Mouse (Mus musculus) embryonic facial prominence, embryonic 14.5 days (tissue): ENCODE data around the gene Elp5. TPM values are rescaled to one million over a fixed set of nuclear protein-coding genes. Genes with fewer than 3 reads are reported as not detected.
"Not testable (repeated sequence)": the region's sequence is repeated elsewhere in the genome, so short reads cannot be mapped to it uniquely, and the experiment has no call there.

Source experiments
- ATAC-seq: fragments of 200-750 bp; cut with Nextera tagmentation; 2 replicates; pipeline ENCODE4 v1.8.0; 2017; ENCODE audit warnings: low read depth, moderate number of reproducible peaks, moderate TSS enrichment
- DNase-seq: peaks from one replicate; pipeline ENCODE4 v3.0.0-alpha.2; 2015; ENCODE audit warnings: low spot score
- H3K27ac ChIP-seq: fragments of 300-500 bp; sonication (generic); replicated peaks from 2 replicates; pipeline ENCODE4 v1.5.1; 2014; ENCODE audit warnings: low read depth, mild to moderate bottlenecking, low read length, moderate library complexity
- H3K27me3 ChIP-seq: fragments of 300-500 bp; sonication (generic); replicated peaks from 2 replicates; pipeline ENCODE4 v1.6.1; 2014; ENCODE audit warnings: low read length; ENCODE audit not compliant: control insufficient read depth, insufficient read depth
- H3K36me3 ChIP-seq: fragments of 300-500 bp; sonication (generic); 2 replicates; pipeline ENCODE4 v1.6.1; 2014; ENCODE audit warnings: low read length, mixed read lengths; ENCODE audit not compliant: control insufficient read depth, insufficient read depth
- H3K4me1 ChIP-seq: fragments of 300-500 bp; sonication (generic); 2 replicates; pipeline ENCODE4 v1.6.1; 2014; ENCODE audit warnings: antibody characterized with exemption, low read length; ENCODE audit not compliant: control insufficient read depth, insufficient read depth
- H3K4me2 ChIP-seq: fragments of 300-500 bp; sonication (generic); 2 replicates; pipeline ENCODE4 v1.6.1; 2014; ENCODE audit warnings: low read depth, mild to moderate bottlenecking, low read length, moderate library complexity, mixed read lengths
- H3K4me3 ChIP-seq: fragments of 300-500 bp; sonication (generic); 2 replicates; pipeline ENCODE4 v1.5.1; 2014; ENCODE audit warnings: low read depth, mild to moderate bottlenecking, low read length
- H3K9ac ChIP-seq: fragments of 300-500 bp; sonication (generic); 2 replicates; pipeline ENCODE4 v1.6.1; 2014; ENCODE audit warnings: low read depth, mild to moderate bottlenecking, low read length, moderate library complexity, mixed read lengths
- H3K9me3 ChIP-seq: fragments of 300-500 bp; sonication (generic); 2 replicates; pipeline ENCODE4 v1.6.1; 2016; ENCODE audit warnings: low read length; ENCODE audit not compliant: control insufficient read depth
- WGBS: fragments of 180-500 bp; shearing (Covaris S2); extraction: QIAGEN DNeasy Blood & Tissue Kit; methylation state at CpG from one replicate; pipeline ENCODE4 v1.1.7; 2014; 5-methylcytosine and 5-hydroxymethylcytosine counted together
- polyA plus RNA-seq: library from polyadenylated mRNA; unstranded; fragments of >200 nt; fragmentation: Nextera tagmentation; extraction: Ambion mirVana; gene quantifications from 2 replicates; pipeline ENCODE4 v1.2.1, GENCODE M21; 2014

Gene Elp5
- polyA plus RNA-seq, 1 experiment from 2014 or later = 109 TPM

DNA sequence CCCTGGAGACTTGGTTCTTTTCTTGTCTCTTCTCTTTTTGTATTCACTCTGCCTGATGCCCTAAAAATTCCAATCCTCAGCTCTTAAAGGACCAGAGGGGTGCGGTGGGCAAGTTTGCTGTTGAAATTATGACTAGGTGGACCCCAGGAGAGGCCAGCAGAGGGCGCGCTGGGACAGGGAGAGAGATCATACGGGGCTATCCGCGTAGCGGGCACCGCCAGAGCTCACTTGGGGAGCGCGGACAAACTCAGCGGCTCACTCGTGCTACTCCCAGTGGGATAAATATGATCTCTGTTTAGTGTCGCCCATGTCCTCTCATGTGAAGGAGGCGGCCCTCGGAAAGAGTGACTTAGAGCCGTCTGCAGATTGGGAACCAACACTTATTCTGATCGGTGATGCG lies 48.1 kb downstream of the Elp5 start:
- H3K9ac ChIP-seq = no peak overlapping the region; the same call in 1 of the 2 replicates
- peaks cover 19% of the 10 kb centered on the region for H3K4me1 ChIP-seq
- H3K4me3 ChIP-seq = peak overlapping the region; percentile 14; the same call in 1 of the 2 replicates
- WGBS = 1% methylated on average over 18 of the region's 18 CpGs
- H3K9me3 ChIP-seq = no peaks in the 10 kb centered on the region
- peak; percentile 92 for DNase-seq
- ATAC-seq = peak; percentile 72
- no peaks in the 10 kb centered on the region; the same call in none of the 2 replicates for H3K27me3 ChIP-seq
- H3K4me2 ChIP-seq = peak overlapping the region; percentile 52
- no peak overlapping the region for H3K27ac ChIP-seq
- H3K36me3 ChIP-seq = no peaks in the 10 kb centered on the region

GRCm38 (mm10) chr11:69933066-69933465 lies 49.3 kb downstream of the Elp5 start:
- Histone ChIP-seq H3K36me3 (no peaks in the 10 kb centered on the region), H3K4me1 (peaks cover 19% of the 10 kb centered on the region), H3K27me3 (no peaks in the 10 kb centered on the region; the same call in none of the 2 replicates), H3K4me3 (no peak overlapping the region), H3K9me3 (no peaks in the 10 kb centered on the region), H3K27ac (no peak overlapping the region), H3K9ac (no peak overlapping the region), H3K4me2 (no peak overlapping the region)
- WGBS = 71% methylated on average over 4 of the region's 4 CpGs
- DNase-seq (no peak), ATAC-seq (no peak)

- no peak overlapping the region for H3K27ac ChIP-seq
- WGBS = 45% methylated on average over 3 of the region's 3 CpGs
- ATAC-seq = no peak
- H3K9ac ChIP-seq = no peak overlapping the region
- no peak overlapping the region for H3K4me2 ChIP-seq
- no peaks in the 10 kb centered on the region for H3K36me3 ChIP-seq
- DNase-seq = no peak
- peaks cover 15% of the 10 kb centered on the region for H3K4me1 ChIP-seq
- H3K4me3 ChIP-seq = no peak overlapping the region
- no peaks in the 10 kb centered on the region; the same call in none of the 2 replicates for H3K27me3 ChIP-seq
- H3K9me3 ChIP-seq = no peaks in the 10 kb centered on the region
These were observed 50.1 kb downstream of the Elp5 start for GRCm38 (mm10) chr11:69932254-69932653.

GRCm38 (mm10) chr11:69931769-69932168 lies 50.5 kb downstream of the Elp5 start:
- Histone ChIP-seq H3K4me2 (no peak overlapping the region), H3K9ac (no peak overlapping the region; the same call in 1 of the 2 replicates), H3K27ac (no peak overlapping the region), H3K9me3 (no peaks in the 10 kb centered on the region), H3K36me3 (no peaks in the 10 kb centered on the region), H3K27me3 (no peaks in the 10 kb centered on the region; the same call in 1 of the 2 replicates), H3K4me1 (peaks cover 10% of the 10 kb centered on the region), H3K4me3 (no peak overlapping the region)
- 71% methylated on average over 8 of the region's 8 CpGs for WGBS
- ATAC-seq (no peak), DNase-seq (no peak)

- no peak overlapping the region for H3K4me2 ChIP-seq
- 58% methylated on average over 3 of the region's 3 CpGs for WGBS
- no peaks in the 10 kb centered on the region for H3K9me3 ChIP-seq
- H3K27ac ChIP-seq = no peak overlapping the region
- no peaks in the 10 kb centered on the region for H3K27me3 ChIP-seq
- H3K4me3 ChIP-seq = no peak overlapping the region
- ATAC-seq (no peak), DNase-seq (no peak)
- no peaks in the 10 kb centered on the region for H3K36me3 ChIP-seq
- H3K9ac ChIP-seq = no peak overlapping the region
- H3K4me1 ChIP-seq = peaks cover 3% of the 10 kb centered on the region; the same call in 1 of the 2 replicates
These were observed 51.3 kb downstream of the Elp5 start for GRCm38 (mm10) chr11:69930967-69931537.

DNA sequence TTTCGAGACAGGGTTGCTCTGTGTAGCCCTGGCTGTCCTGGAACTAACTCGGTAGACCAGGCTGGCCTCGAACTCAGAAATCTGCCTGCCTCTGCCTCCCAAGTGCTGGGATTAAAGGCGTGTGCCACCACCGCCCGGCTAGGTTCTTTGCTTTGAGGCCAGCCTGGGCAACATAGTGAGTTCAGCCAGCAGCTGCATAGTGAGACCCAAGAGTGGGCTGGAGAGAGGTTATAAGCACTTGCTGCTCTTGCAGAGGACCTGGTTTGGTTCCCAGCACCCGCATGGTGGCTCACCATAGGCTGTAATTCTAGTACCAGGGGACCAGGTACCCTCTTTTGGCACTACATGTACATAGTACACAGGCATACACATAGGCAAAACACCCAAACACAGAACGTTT lies 52.1 kb downstream of the Elp5 start:
- H3K4me3 ChIP-seq, DNase-seq, ATAC-seq, H3K27me3 ChIP-seq, H3K36me3 ChIP-seq, H3K9me3 ChIP-seq, H3K4me2 ChIP-seq, H3K9ac ChIP-seq, H3K4me1 ChIP-seq, H3K27ac ChIP-seq: not testable (repeated sequence)
- 84% methylated on average over 8 of the region's 8 CpGs for WGBS

GRCm38 (mm10) chr11:69929712-69930111 lies 52.6 kb downstream of the Elp5 start:
- Histone ChIP-seq H3K4me3 (no peak overlapping the region), H3K4me2 (no peak overlapping the region), H3K27ac (no peak overlapping the region), H3K9me3 (no peaks in the 10 kb centered on the region), H3K4me1 (no peaks in the 10 kb centered on the region), H3K9ac (no peak overlapping the region), H3K27me3 (no peaks in the 10 kb centered on the region), H3K36me3 (no peaks in the 10 kb centered on the region)
- DNase-seq (no peak), ATAC-seq (no peak)
- WGBS = 74% methylated on average over 4 of the region's 4 CpGs

GRCm38 (mm10) chr11:69927501-69927900 lies 54.8 kb downstream of the Elp5 start:
- no peaks in the 10 kb centered on the region for H3K36me3 ChIP-seq
- no peaks in the 10 kb centered on the region for H3K27me3 ChIP-seq
- DNase-seq (no peak), ATAC-seq (no peak)
- no peak overlapping the region for H3K9ac ChIP-seq
- no peak overlapping the region for H3K27ac ChIP-seq
- H3K4me1 ChIP-seq = peaks cover 3% of the 10 kb centered on the region; the same call in 1 of the 2 replicates
- WGBS = 94% methylated on average over 2 of the region's 2 CpGs
- H3K9me3 ChIP-seq = no peaks in the 10 kb centered on the region
- H3K4me3 ChIP-seq = no peak overlapping the region
- no peak overlapping the region for H3K4me2 ChIP-seq

GRCm38 (mm10) chr11:69922796-69923195 lies 59.5 kb downstream of the Elp5 start:
- 62% methylated on average over 3 of the region's 3 CpGs for WGBS
- DNase-seq (no peak), ATAC-seq (no peak)
- Histone ChIP-seq H3K4me2 (no peak overlapping the region), H3K9me3 (no peaks in the 10 kb centered on the region), H3K36me3 (peaks cover 17% of the 10 kb centered on the region), H3K4me1 (peaks cover 13% of the 10 kb centered on the region), H3K27me3 (no peaks in the 10 kb centered on the region), H3K9ac (no peak overlapping the region), H3K4me3 (no peak overlapping the region), H3K27ac (peak overlapping the region; percentile 98)
